ENCODE assay signal across 8 mouse cellular contexts in genomic region chr7:130264616-130265318, GRCm38 (mm10).
DNase-seq lines count a peak whose midpoint lies in the region; ATAC-seq and TF ChIP-seq lines count a peak whose summit lies in the region.

No protein-coding gene starts in this region.

- ATAC-seq in erythroblast, adult 5-6 weeks (replicated peaks; ENCODE audit: low FRiP score, poor library complexity, severe bottlenecking): no peak
- ATAC-seq in heart, embryonic 14.5 days (ENCODE audit: insufficient number of reproducible peaks, insufficient read depth, low FRiP score, low read depth): 0 out of 2 replicates have a peak, but pooled peaks have one; percentile 30
- ATAC-seq in lung, embryonic 14.5 days (ENCODE audit: insufficient read depth): peak; percentile 19

- H3K4me2 ChIP-seq in heart, embryonic 14.5 days (ENCODE audit: low read length): peak overlapping the region; percentile 96
- H3K4me2 ChIP-seq in lung, embryonic 14.5 days: peak overlapping the region; percentile 86

- peaks cover 44% of the 10 kb centered on the region for H3K27me3 ChIP-seq in erythroblast, embryonic 14.5 days (ENCODE audit: control insufficient read depth)
- peaks cover 5% of the 10 kb centered on the region; the same call in 1 of the 2 replicates for H3K27me3 ChIP-seq in heart, embryonic 14.5 days (ENCODE audit: control insufficient read depth, insufficient read depth, low read length)
- H3K27me3 ChIP-seq in lung, embryonic 14.5 days (ENCODE audit: insufficient read depth, low read length): no peaks in the 10 kb centered on the region

- WGBS in heart, embryonic 14.5 days: under 1% methylated on average over 38 of the region's 41 CpGs
- under 1% methylated on average over 41 of the region's 41 CpGs for WGBS in lung, embryonic 14.5 days

- H3K36me3 ChIP-seq in erythroblast, embryonic 14.5 days (ENCODE audit: control insufficient read depth): no peaks in the 10 kb centered on the region; the same call in 1 of the 2 replicates
- peaks cover 4% of the 10 kb centered on the region; the same call in 1 of the 2 replicates for H3K36me3 ChIP-seq in heart, embryonic 14.5 days (ENCODE audit: control insufficient read depth, insufficient read depth, low read length)
- peaks cover 31% of the 10 kb centered on the region for H3K36me3 ChIP-seq in lung, embryonic 14.5 days (ENCODE audit: insufficient read depth)

- H3K9ac ChIP-seq in heart, embryonic 14.5 days (ENCODE audit: low read length): peak overlapping the region; percentile 85
- H3K9ac ChIP-seq in lung, embryonic 14.5 days: peak overlapping the region; percentile 90

- H3K9me3 ChIP-seq in erythroblast, embryonic 14.5 days (ENCODE audit: control insufficient read depth, low read length): no peaks in the 10 kb centered on the region
- H3K9me3 ChIP-seq in heart, embryonic 14.5 days (ENCODE audit: control insufficient read depth, low read length): no peaks in the 10 kb centered on the region
- no peaks in the 10 kb centered on the region for H3K9me3 ChIP-seq in lung, embryonic 14.5 days (ENCODE audit: low read depth, low read length)

- peak overlapping the region; percentile 55 for H3K4me3 ChIP-seq in erythroblast, embryonic 14.5 days (replicated peaks)
- peak overlapping the region; percentile 76 to 78 for H3K4me3 ChIP-seq in heart, embryonic 14.5 days (ENCODE audit: control insufficient read depth in 1 of 2, insufficient read depth in 1 of 2, low read depth in 1 of 2, low read length in 2 of 2)
- peak overlapping the region; percentile 83 for H3K4me3 ChIP-seq in lung, embryonic 14.5 days (ENCODE audit: low read depth, low read length)

- peak; percentile 87 for DNase-seq in embryo, embryonic 10 days (ENCODE audit: low spot score)
- peak; percentile 67 to 81 for DNase-seq in kidney, postnatal 25 days
- peak; percentile 87 for DNase-seq in lung, embryonic 14.5 days
- peak; percentile 56 for DNase-seq in ovary, postnatal 14 days (ENCODE audit: low spot score)
- DNase-seq in spleen, adult 12 weeks (ENCODE audit: low spot score): no peak

- peak overlapping the region; percentile 3 to 78; a peak in 3 of 4 replicates for H3K27ac ChIP-seq in heart, embryonic 14.5 days (replicated peaks in 1 of 2; ENCODE audit: control insufficient read depth in 1 of 2, insufficient read depth in 1 of 2, low read depth in 2 of 2, low read length in 2 of 2)
- H3K27ac ChIP-seq in lung, embryonic 14.5 days (ENCODE audit: low read depth): peak overlapping the region; percentile 94

- peak; percentile 44 for TF ChIP-seq CTCF in lung, embryonic 14.5 days (IDR thresholded peaks at IDR 0.05; ENCODE audit: low read depth)

- H3K4me1 ChIP-seq in erythroblast, embryonic 14.5 days (ENCODE audit: control insufficient read depth): no peaks in the 10 kb centered on the region
- peaks cover 19 to 21% of the 10 kb centered on the region in 2 experiments for H3K4me1 ChIP-seq in heart, embryonic 14.5 days (ENCODE audit: control insufficient read depth in 2 of 2, insufficient read depth in 2 of 2, low read length in 2 of 2)
- H3K4me1 ChIP-seq in lung, embryonic 14.5 days (ENCODE audit: insufficient read depth): peaks cover 14% of the 10 kb centered on the region; the same call in 1 of the 2 replicates
